Mouse (Mus musculus) lung, embryonic 15.5 days (tissue): Measurements from ENCODE around the gene Fbxo6. TPM values are rescaled to one million over a fixed set of nuclear protein-coding genes. Genes with fewer than 3 reads are reported as not detected.

Source experiments
- ATAC-seq: fragments of 200-750 bp; cut with Nextera tagmentation; 2 replicates; pipeline ENCODE4 v1.8.0; 2017; ENCODE audit warnings: moderate number of reproducible peaks, borderline replicate concordance; ENCODE audit not compliant: low FRiP score, low TSS enrichment; ENCODE audit errors: extremely low read depth
- H3K27ac ChIP-seq: fragments of 300-500 bp; sonication (generic); 2 replicates; pipeline ENCODE4 v1.5.1; 2015; ENCODE audit warnings: moderate library complexity, mild to moderate bottlenecking, inconsistent platforms
- H3K27me3 ChIP-seq: fragments of 300-500 bp; sonication (generic); 2 replicates; pipeline ENCODE4 v1.6.1; 2015; ENCODE audit warnings: inconsistent platforms
- H3K36me3 ChIP-seq: fragments of 300-500 bp; sonication (generic); 2 replicates; pipeline ENCODE4 v1.6.1; 2015; ENCODE audit warnings: inconsistent platforms
- H3K4me1 ChIP-seq: fragments of 300-500 bp; sonication (generic); 2 replicates; pipeline ENCODE4 v1.6.1; 2015; ENCODE audit warnings: inconsistent platforms
- H3K4me2 ChIP-seq: fragments of 300-500 bp; sonication (generic); 2 replicates; pipeline ENCODE4 v1.6.1; 2015; ENCODE audit warnings: inconsistent platforms, mild to moderate bottlenecking, moderate library complexity
- H3K4me3 ChIP-seq: fragments of 300-500 bp; sonication (generic); 2 replicates; pipeline ENCODE4 v1.5.1; 2015; ENCODE audit warnings: mild to moderate bottlenecking, inconsistent platforms
- H3K9ac ChIP-seq: fragments of 300-500 bp; sonication (generic); 2 replicates; pipeline ENCODE4 v1.6.1; 2015; ENCODE audit warnings: inconsistent platforms
- H3K9me3 ChIP-seq: fragments of 300-500 bp; sonication (generic); 2 replicates; pipeline ENCODE4 v1.6.1; 2016; ENCODE audit warnings: inconsistent platforms
- WGBS: fragments of 180-500 bp; shearing (Covaris S2); methylation state at CpG from one replicate; pipeline ENCODE4 v1.1.7; 2015; 5-methylcytosine and 5-hydroxymethylcytosine counted together
- microRNA-seq: library from miRNA; unstranded; fragments of <30 nt; microRNA quantifications from one replicate; pipeline ENCODE4, GENCODE M21; 2016
- polyA plus RNA-seq: library from polyadenylated mRNA; unstranded; fragments of >200 nt; fragmentation: Nextera tagmentation; extraction: Ambion mirVana; gene quantifications from 2 replicates; pipeline ENCODE4 v1.2.1, GENCODE M21; 2015

The Fbxo6 gene
- polyA plus RNA-seq, 1 experiment from 2014 or later = 15.9 TPM

DNA sequence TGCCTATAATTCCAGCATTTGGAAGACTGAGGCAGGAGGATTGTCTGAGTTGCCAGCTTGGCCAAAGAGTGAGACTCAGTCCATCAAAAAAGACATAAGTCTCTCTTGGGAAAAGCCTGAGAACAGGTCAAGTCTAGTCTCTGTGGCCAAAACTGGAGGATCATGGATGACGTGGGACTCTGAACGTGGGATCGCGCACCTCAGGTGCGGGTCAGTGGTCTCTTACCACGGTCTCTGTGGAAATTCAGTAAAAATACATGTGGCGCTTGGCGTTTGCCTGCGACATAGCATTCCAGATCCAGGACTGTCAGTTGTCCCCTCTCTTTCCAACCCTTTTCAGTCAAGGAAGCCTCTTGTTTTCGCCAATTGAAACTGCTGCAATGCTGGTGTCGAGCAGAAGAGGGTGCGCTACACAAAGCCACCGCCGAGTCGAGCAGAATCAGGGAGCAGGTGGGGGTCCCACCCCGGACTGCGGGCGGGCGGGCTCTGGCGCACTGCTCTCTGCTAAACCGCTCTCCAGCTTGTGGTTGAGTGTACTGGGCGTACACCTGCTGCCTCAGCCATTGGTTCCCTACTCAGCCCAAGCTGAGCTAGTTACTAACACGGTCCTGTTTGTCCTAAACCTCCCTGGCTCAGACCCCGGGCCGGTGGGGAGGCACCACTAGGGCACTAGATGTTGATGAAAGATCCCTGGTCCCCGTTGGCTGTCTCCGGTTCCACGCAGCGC lies 50.0 kb downstream of the Fbxo6 start:
- Histone ChIP-seq H3K9ac (peak overlapping the region; percentile 13; the same call in 1 of the 2 replicates), H3K4me1 (no peaks in the 10 kb centered on the region), H3K27me3 (0 out of 2 replicates have a peak, but pooled peaks cover under 1% of the 10 kb centered on the region), H3K9me3 (no peaks in the 10 kb centered on the region), H3K4me2 (peak overlapping the region; percentile 54), H3K27ac (no peak overlapping the region), H3K36me3 (no peaks in the 10 kb centered on the region), H3K4me3 (peak overlapping the region; percentile 24)
- peak; percentile 77; the same call in 1 of the 2 replicates for ATAC-seq
- WGBS = 17% methylated on average over 29 of the region's 29 CpGs

GRCm38 (mm10) chr4:148098666-148099065 lies 53.3 kb downstream of the Fbxo6 start:
- no peak overlapping the region for H3K9ac ChIP-seq
- no peak overlapping the region for H3K27ac ChIP-seq
- H3K9me3 ChIP-seq = no peaks in the 10 kb centered on the region
- WGBS = 55% methylated on average over 3 of the region's 3 CpGs
- H3K36me3 ChIP-seq = no peaks in the 10 kb centered on the region
- H3K27me3 ChIP-seq = no peaks in the 10 kb centered on the region
- H3K4me2 ChIP-seq = no peak overlapping the region
- no peak overlapping the region for H3K4me3 ChIP-seq
- no peak for ATAC-seq
- H3K4me1 ChIP-seq = no peaks in the 10 kb centered on the region

GRCm38 (mm10) chr4:148097936-148098335 lies 54.0 kb downstream of the Fbxo6 start:
- H3K9ac ChIP-seq = no peak overlapping the region
- no peak overlapping the region for H3K4me3 ChIP-seq
- H3K4me2 ChIP-seq = no peak overlapping the region
- H3K36me3 ChIP-seq = no peaks in the 10 kb centered on the region
- no peaks in the 10 kb centered on the region for H3K4me1 ChIP-seq
- no peak overlapping the region for H3K27ac ChIP-seq
- no peaks in the 10 kb centered on the region for H3K27me3 ChIP-seq
- WGBS = 97% methylated on average over 2 of the region's 2 CpGs
- H3K9me3 ChIP-seq = no peaks in the 10 kb centered on the region
- no peak for ATAC-seq

Small RNA genes within 50 kb of the gene (microRNA-seq; reads per million reads assigned to microRNA genes)
- gene Mir7022 = not detected

Other genes with a start within 250 kb of the Fbxo6 start
- 34.0 and 36.2 TPM in 2 replicates for gene Mfn2, start 247.4 kb downstream of the Fbxo6 start, polyA plus RNA-seq
- gene Plod1, start 215.4 kb downstream of the Fbxo6 start, polyA plus RNA-seq = 46.3 and 48.4 TPM in 2 replicates
- gene 2510039O18Rik, start 211.2 kb downstream of the Fbxo6 start, polyA plus RNA-seq = 15.4 and 17.0 TPM in 2 replicates
- gene Nppb, start 166.4 kb downstream of the Fbxo6 start, polyA plus RNA-seq = 1.6 and 3.8 TPM in 2 replicates
- gene Nppa, start 151.4 kb downstream of the Fbxo6 start, polyA plus RNA-seq = 72.2 and 157 TPM in 2 replicates
- gene Clcn6, start 113.3 kb downstream of the Fbxo6 start, polyA plus RNA-seq = 4.5 and 5.0 TPM in 2 replicates
- gene Mthfr, start 113.1 kb downstream of the Fbxo6 start, polyA plus RNA-seq = 18.9 and 21.1 TPM in 2 replicates
- 13.3 and 15.9 TPM in 2 replicates for gene Agtrap, start 64.1 kb downstream of the Fbxo6 start, polyA plus RNA-seq
- 50.2 and 51.9 TPM in 2 replicates for gene Mad2l2, start 21.8 kb downstream of the Fbxo6 start, polyA plus RNA-seq
- gene Draxin, start 21.4 kb downstream of the Fbxo6 start, polyA plus RNA-seq = 0.07 TPM in 1 of 2 replicates, not detected in the other
- 12.1 and 13.4 TPM in 2 replicates for gene Fbxo44, start 8.3 kb upstream of the Fbxo6 start, polyA plus RNA-seq
- gene Fbxo2, start 8.5 kb upstream of the Fbxo6 start, polyA plus RNA-seq = 1.0 and 1.7 TPM in 2 replicates
- gene Disp3, start 135.8 kb upstream of the Fbxo6 start, polyA plus RNA-seq = 0.10 and 0.14 TPM in 2 replicates